Mouse (Mus musculus): Measurements from ENCODE around the gene Lax1. TPM values are rescaled to one million over a fixed set of nuclear protein-coding genes. Genes with fewer than 3 reads are reported as not detected.
"Not testable (repeated sequence)": the region's sequence is repeated elsewhere in the genome, so short reads cannot be mapped to it uniquely, and the experiment has no call there.

Lax1 gene
- total RNA-seq, 2 experiments from 2014 or later: 0.36 TPM; not detected in 1

DNA sequence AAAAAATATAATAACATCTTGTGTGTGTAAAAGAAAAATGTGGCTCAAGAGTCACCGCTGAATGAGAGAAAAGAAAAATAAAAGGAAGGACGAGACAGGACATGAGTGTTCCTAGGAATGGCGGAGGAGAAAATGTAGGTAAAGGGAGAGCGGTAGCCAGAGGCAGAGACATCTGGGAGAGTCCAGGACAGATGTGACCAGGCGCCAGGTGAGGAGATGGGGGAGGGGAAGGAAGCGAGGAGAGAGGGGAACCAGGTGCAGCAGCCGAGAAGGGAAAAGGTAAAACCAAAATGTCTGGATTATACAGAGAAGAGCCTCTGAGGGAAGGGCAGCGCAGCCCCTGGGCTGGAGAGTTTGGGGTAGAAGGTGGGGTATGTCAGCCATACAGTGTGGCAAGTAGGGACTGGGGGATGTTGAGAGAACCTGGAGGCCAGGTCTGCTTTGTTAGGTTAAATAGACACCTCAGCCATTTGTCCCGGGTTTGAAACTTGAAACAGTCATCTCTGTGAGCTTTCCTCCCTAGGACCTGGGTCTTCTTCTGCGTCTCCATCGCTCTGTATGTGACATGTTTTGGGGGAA lies 3.7 kb upstream of the Lax1 start:
- intact Hi-C loops (cut with DNase I): no loop called here
- DNase-seq (ENCODE audit: low spot score): no peak

DNA sequence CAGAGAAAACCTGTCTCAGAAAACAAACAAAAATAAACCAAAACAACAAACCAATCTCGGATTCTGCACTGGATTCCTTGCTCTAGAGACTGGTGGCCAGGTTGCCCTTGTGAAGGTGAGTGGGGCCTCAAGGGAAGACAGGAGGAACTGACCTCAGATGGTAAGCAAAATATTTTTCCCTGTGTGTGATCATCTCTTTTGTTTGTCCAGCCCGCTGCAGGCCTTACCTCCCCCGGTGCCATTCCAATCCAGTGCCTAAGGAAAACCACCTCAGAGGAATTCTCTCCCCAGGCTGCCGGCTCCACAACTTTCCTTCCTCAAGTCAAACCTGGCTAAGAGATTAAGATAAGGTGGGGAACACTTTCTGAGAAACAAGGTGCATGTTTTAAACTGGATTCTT lies 2.3 kb upstream of the Lax1 start:
- DNase-seq (ENCODE audit: low spot score): no peak
- intact Hi-C loops (cut with DNase I): no loop called here

- intact Hi-C loops (cut with DNase I): no loop called here
- DNase-seq (ENCODE audit: low spot score): no peak
Observed at GRCm38 (mm10) chr1:133691046-133691445, 1.1 kb upstream of the Lax1 start.

GRCm38 (mm10) chr1:133688301-133688700 lies 1.6 kb downstream of the Lax1 start:
- DNase-seq (ENCODE audit: low spot score): no peak
- intact Hi-C loops (cut with DNase I): no loop called here

- intact Hi-C loops (cut with DNase I): no loop called here
- DNase-seq (ENCODE audit: low spot score): peak; percentile 74
Observed at GRCm38 (mm10) chr1:133685749-133686519, 4.0 kb downstream of the Lax1 start.

DNA sequence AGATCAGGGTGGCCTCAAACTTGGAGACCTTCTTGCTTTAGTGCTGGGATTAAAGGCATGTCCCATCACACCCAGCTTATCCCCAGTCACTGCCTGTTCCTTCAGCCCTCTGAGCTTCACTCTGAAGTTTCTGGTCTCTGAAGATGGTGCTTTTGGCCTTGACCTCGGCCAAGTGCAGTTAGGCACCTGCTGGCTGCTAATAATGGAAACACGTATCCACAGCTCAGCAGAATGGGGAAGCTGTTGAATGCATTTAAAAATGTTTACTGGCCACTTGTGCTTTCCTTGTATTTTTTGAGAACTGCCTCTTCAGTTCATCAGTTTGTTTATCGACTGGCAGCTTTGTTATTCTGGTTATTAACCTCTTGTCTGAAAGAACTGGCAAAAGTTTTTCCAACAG lies 18.1 kb downstream of the Lax1 start:
- intact Hi-C loops (cut with DNase I): no loop called here
- no peak for DNase-seq (ENCODE audit: low spot score)

DNA sequence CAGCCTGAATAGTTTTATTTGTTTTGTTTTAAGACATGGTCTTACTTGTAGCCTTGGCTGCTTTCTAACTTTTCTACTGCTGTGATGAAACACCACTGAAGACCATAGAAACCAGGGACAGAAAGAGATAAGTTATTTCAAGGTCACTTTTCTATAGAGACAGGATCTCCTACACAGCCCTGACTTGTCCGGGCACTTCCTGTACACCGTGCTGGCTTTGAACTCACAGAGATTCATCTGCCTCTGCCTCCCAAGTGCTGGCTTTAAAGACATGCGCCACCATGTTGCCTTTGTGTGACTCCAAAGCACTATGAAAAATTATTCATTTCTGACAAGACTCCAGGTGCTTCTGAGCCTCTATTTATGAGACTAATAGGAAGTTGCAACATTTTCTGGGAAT lies 18.6 kb downstream of the Lax1 start:
- intact Hi-C loops (cut with DNase I): no loop called here
- no peak for DNase-seq (ENCODE audit: low spot score)

- intact Hi-C loops (cut with DNase I): no loop called here
- no peak for DNase-seq (ENCODE audit: low spot score)
Observed at GRCm38 (mm10) chr1:133670776-133671175, 19.1 kb downstream of the Lax1 start.

DNA sequence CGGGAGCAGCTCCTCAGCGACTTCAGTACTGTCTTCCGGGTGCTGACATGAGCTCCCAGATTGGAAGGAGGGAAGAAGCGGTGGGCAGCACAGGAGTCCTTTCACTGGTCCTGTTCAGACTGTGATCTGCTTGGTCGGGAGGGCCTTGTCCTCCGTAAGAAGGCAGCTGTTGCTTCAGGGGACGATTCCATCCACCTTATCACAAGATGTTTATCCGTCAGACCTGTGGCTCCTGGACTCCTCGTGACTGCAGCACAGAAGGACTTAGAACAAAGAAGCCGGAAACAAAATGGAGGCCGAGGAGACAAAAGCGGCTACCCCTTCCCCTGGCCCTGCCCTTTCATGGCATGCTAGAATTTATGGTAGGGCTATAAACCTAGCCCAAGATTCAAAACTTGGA lies 19.7 kb downstream of the Lax1 start:
- intact Hi-C loops (cut with DNase I): no loop called here
- no peak for DNase-seq (ENCODE audit: low spot score)

DNA sequence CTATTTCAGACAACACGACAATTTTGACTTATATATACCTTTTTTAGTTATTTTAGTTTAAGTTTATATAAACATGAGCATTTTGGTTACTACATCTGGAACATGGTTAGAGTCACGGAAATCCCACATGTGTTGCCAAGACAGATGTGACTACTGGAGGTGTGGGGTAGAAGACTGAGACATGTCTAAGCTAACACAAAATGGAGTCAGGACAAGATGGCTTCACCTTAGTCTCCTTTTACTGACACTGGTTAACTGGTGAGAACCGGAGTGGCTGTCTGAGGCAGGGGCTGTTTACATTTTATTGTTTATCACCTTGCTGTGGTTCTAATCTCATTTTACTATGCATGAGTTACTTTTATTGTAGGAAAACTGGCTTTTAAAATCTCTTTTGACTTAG lies 21.3 kb downstream of the Lax1 start:
- intact Hi-C loops (cut with DNase I): no loop called here
- DNase-seq (ENCODE audit: low spot score): no peak

GRCm38 (mm10) chr1:133667721-133668120 lies 22.2 kb downstream of the Lax1 start:
- intact Hi-C loops (cut with DNase I): no loop called here
- DNase-seq (ENCODE audit: low spot score): no peak

DNA sequence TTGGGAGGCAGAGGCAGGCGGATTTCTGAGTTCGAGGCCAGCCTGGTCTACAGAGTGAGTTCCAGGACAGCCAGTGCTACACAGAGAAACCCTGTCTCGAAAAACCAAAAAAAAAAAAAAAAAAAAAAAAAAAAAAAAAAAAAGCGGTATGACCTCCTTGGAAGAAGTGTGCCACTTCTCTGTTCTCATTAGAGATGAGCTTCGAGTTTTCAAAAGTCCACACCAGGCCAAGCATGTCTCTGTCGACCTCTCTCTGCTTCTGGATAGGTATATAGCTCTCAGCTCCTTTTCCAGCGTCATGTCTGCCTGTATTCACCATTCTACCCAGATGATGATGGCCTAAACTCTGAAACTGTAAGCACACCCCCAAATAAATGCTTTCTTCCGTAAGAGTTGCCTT lies 24.2 kb downstream of the Lax1 start:
- DNase-seq (ENCODE audit: low spot score); intact Hi-C loops (cut with DNase I): not testable (repeated sequence)

DNA sequence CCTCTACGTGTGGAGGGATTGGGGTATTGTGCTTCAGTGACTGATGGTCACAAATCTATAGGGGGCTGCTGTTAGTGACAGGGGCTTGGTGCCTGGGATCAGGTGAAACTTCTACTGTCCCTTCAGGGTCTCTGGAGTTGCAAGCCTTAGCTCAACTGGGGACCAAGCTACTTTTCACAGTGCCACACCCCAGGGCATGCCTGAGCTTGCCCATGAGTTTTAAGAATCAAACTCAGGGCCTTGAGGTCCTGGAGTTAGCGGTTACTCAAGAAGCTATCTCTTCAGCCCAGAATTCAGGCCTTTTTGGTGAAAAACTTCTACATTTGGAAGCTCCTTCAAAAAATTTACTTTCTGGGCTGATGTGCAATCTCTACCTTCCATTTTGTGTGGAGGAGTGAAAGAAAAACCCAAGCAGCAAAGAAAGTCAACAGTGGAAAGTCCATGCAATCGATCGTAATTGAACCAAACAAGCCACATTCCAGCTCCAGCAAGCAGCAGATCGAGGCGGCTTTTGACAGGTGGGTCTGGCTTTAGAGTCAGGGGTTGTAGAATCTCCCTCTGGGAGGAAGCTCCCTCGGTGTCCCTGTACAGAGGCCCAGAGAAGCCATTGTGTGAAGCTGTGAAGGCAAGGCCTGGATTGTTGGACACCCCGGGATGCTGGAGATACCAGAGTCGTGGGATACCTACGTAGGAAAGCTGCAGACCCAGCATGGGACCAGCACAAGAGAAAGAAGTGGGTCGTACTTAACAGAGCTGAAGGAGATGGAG lies 25.5 kb downstream of the Lax1 start:
- no peak for DNase-seq (ENCODE audit: low spot score)
- intact Hi-C loops (cut with DNase I): no loop called here

- intact Hi-C loops (cut with DNase I): no loop called here
- DNase-seq (ENCODE audit: low spot score): no peak
Observed at GRCm38 (mm10) chr1:133663427-133663826, 26.5 kb downstream of the Lax1 start.

GRCm38 (mm10) chr1:133662941-133663340 lies 27.0 kb downstream of the Lax1 start:
- DNase-seq (ENCODE audit: low spot score): no peak
- intact Hi-C loops (cut with DNase I): no loop called here

- intact Hi-C loops (cut with DNase I): loop anchor here (2.0 kb wide), 1 partner anchor 51 kb away; the partner anchor contains the start of gene Snrpe
- peak; percentile 89 for DNase-seq (ENCODE audit: low spot score)
Observed at GRCm38 (mm10) chr1:133661203-133661933, 28.5 kb downstream of the Lax1 start, which contains the start of gene Gm38394. Gm38394 (minus strand) TSS chr1:133661318.

DNA sequence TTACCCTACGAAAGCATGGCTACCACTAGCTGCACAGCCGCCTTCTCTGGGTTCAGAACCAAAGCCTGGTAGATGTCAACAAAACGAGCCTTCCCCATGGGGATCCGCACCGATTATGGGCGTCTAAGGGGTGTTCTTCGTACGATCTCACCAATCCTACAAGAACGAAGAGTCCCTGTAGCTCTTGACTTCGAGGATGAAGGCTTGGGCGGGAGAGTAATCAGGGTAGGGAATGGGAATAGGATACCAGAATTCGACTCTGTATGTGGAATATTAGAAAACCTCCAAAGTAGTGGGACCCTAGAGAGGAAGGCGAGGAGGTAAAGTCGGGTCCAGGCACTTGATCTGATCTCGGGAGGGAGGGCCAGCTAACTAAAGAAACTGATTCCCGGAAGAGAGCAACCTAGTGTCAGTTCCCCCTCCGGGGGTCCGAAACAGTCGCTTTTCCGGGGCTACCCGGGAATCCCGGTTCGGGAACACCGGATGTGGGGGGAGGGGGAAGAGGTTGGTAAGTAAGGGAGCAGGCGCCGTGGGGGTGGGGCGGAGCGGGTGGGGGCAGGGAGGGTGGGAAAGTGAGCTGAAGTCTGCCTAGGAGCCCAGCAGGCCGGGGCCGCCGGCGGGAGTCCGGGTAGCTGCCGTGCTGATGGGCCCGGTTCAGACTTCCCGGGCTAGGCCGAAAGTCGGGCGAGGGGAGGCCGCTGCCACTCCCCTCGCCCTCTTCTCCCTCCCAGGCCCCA lies 29.3 kb downstream of the Lax1 start, which contains the start of gene Zbed6:
TSS of gene Zbed6 (minus strand) at position 420 of the 737 bp plus-strand sequence.
- DNase-seq (ENCODE audit: low spot score): peak; percentile 31
- intact Hi-C loops (cut with DNase I): loop anchor here (2.0 kb wide), 1 partner anchor 50 kb away; the partner anchor contains the start of gene Snrpe

- intact Hi-C loops (cut with DNase I): no loop called here
- no peak for DNase-seq (ENCODE audit: low spot score)
Observed at GRCm38 (mm10) chr1:133658878-133659277, 31.0 kb downstream of the Lax1 start.

- DNase-seq (ENCODE audit: low spot score): no peak
- intact Hi-C loops (cut with DNase I): no loop called here
Observed at GRCm38 (mm10) chr1:133656811-133657210, 33.1 kb downstream of the Lax1 start.
